Mouse (Mus musculus) G1E (cell line): ENCODE results near the gene Spag6l. TPM values are rescaled to one million over a fixed set of nuclear protein-coding genes. Genes with fewer than 3 reads are reported as not detected.

Source experiments
- ATAC-seq: 2 replicates; pipeline ENCODE4 v1.8.0; 2016; ENCODE audit warnings: mild to moderate bottlenecking; ENCODE audit not compliant: insufficient number of reproducible peaks, poor library complexity, low FRiP score, severe bottlenecking; ENCODE audit errors: extremely low read depth
- DNase-seq: peaks from one replicate; pipeline ENCODE4 v3.0.0; 2012; ENCODE audit warnings: low spot score
- H3K27me3 ChIP-seq: 2 replicates; pipeline ENCODE4 v1.6.1; 2012; ENCODE audit warnings: mild to moderate bottlenecking, low read length, inconsistent platforms; ENCODE audit not compliant: insufficient read depth
- H3K36me3 ChIP-seq: replicated peaks from 2 replicates; pipeline ENCODE3; 2012; ENCODE audit warnings: mild to moderate bottlenecking, inconsistent platforms
- H3K4me1 ChIP-seq: 2 replicates; pipeline ENCODE4 v1.6.1; 2012; ENCODE audit warnings: low read depth, low read length, inconsistent platforms, mixed read lengths; ENCODE audit not compliant: insufficient read depth
- H3K4me3 ChIP-seq: 2 replicates; pipeline ENCODE4 v1.5.1; 2012; ENCODE audit warnings: low read depth, mild to moderate bottlenecking, inconsistent platforms, low read length, moderate library complexity, mixed read lengths
- H3K9me3 ChIP-seq: replicated peaks from 2 replicates; pipeline ENCODE4 v1.6.1; 2012; ENCODE audit warnings: inconsistent platforms
- CTCF ChIP-seq: IDR thresholded peaks from 2 replicates; pipeline ENCODE4 v1.5.1; 2012; ENCODE audit warnings: low read depth, low read length, inconsistent platforms, mixed read lengths
- GATA1 ChIP-seq: IDR thresholded peaks from 2 replicates; pipeline ENCODE4 v1.6.1; 2012; ENCODE audit warnings: borderline replicate concordance, low read length, inconsistent platforms, mixed read lengths
- GATA2 ChIP-seq: IDR thresholded peaks from 2 replicates; pipeline ENCODE4 v1.6.1; 2012; ENCODE audit warnings: low read depth, low read length, inconsistent platforms, borderline replicate concordance
- POLR2AphosphoS5 ChIP-seq: IDR thresholded peaks from 2 replicates; pipeline ENCODE4 v1.6.1; 2012; ENCODE audit warnings: low read depth, low read length, inconsistent platforms; ENCODE audit not compliant: insufficient replicate concordance
- TAL1 ChIP-seq: conservative IDR thresholded peaks from 2 replicates; pipeline ENCODE4 v1.6.1; 2012; ENCODE audit warnings: low read depth, low read length, inconsistent platforms, mixed read lengths
- polyA plus RNA-seq: library from polyadenylated mRNA; stranded (reverse); fragments of >175 nt; gene quantifications from 2 replicates; pipeline ENCODE4 v1.2.3, GENCODE M21; 2012
- total RNA-seq, 2 experiments: library from RNA; stranded (forward) in 1 of 2; stranded (reverse) in 1 of 2; fragments of 200-1000 nt in 1 of 2; fragments of >200 nt in 1 of 2; fragmentation: Nextera tagmentation in 1 of 2; gene quantifications; 2 replicates each; pipeline ENCODE4 v1.2.3; 2014 to 2017

The Spag6l gene
- total and polyA plus RNA-seq, 3 experiments = 0.16 TPM; not detected in 2

- H3K9me3 ChIP-seq = no peaks in the 10 kb centered on the region
- ATAC-seq (no peak), DNase-seq (no peak)
- H3K4me3 ChIP-seq = no peak overlapping the region
- TF ChIP-seq CTCF (no peak), POLR2AphosphoS5 (no peak), GATA1 (no peak), GATA2 (no peak), TAL1 (no peak)
- no peaks in the 10 kb centered on the region for H3K4me1 ChIP-seq
- H3K36me3 ChIP-seq = no peaks in the 10 kb centered on the region
- peaks cover 16% of the 10 kb centered on the region for H3K27me3 ChIP-seq
Observed at GRCm38 (mm10) chr16:16852411-16852810, 23.2 kb upstream of the Spag6l start.

- Histone ChIP-seq H3K4me1 (no peaks in the 10 kb centered on the region), H3K4me3 (no peak overlapping the region), H3K9me3 (no peaks in the 10 kb centered on the region), H3K27me3 (peaks cover 10% of the 10 kb centered on the region), H3K36me3 (no peaks in the 10 kb centered on the region)
- DNase-seq (no peak), ATAC-seq (no peak)
- TF ChIP-seq GATA2 (no peak), GATA1 (no peak), TAL1 (no peak), CTCF (no peak), POLR2AphosphoS5 (no peak)
Observed at GRCm38 (mm10) chr16:16849196-16849595, 19.9 kb upstream of the Spag6l start.

- no peaks in the 10 kb centered on the region for H3K36me3 ChIP-seq
- H3K4me3 ChIP-seq = no peak overlapping the region
- DNase-seq = no peak
- peaks cover 8% of the 10 kb centered on the region for H3K4me1 ChIP-seq
- TF ChIP-seq CTCF (no peak), GATA1 (no peak), GATA2 (no peak), POLR2AphosphoS5 (no peak), TAL1 (no peak)
- no peak for ATAC-seq
- peaks cover 7% of the 10 kb centered on the region for H3K27me3 ChIP-seq
- no peaks in the 10 kb centered on the region for H3K9me3 ChIP-seq
Observed at GRCm38 (mm10) chr16:16829671-16830070, 415 bp upstream of the Spag6l start.

GRCm38 (mm10) chr16:16826223-16826622 lies 3.0 kb downstream of the Spag6l start:
- Histone ChIP-seq H3K27me3 (peaks cover 7% of the 10 kb centered on the region), H3K4me1 (peaks cover 8% of the 10 kb centered on the region), H3K36me3 (no peaks in the 10 kb centered on the region), H3K9me3 (no peaks in the 10 kb centered on the region), H3K4me3 (no peak overlapping the region)
- no peak for ATAC-seq
- no peak for TF ChIP-seq CTCF
- TF ChIP-seq GATA1 = no peak
- TF ChIP-seq POLR2AphosphoS5 = no peak
- TF ChIP-seq TAL1 = no peak
- no peak for TF ChIP-seq GATA2
- DNase-seq = no peak

- no peak for TF ChIP-seq GATA1
- no peak for TF ChIP-seq GATA2
- TF ChIP-seq TAL1 = no peak
- TF ChIP-seq POLR2AphosphoS5 = no peak
- no peak for TF ChIP-seq CTCF
- no peak overlapping the region for H3K4me3 ChIP-seq
- H3K27me3 ChIP-seq = peaks cover 7% of the 10 kb centered on the region
- H3K36me3 ChIP-seq = no peaks in the 10 kb centered on the region
- no peak for DNase-seq
- ATAC-seq = no peak
- peaks cover 8% of the 10 kb centered on the region for H3K4me1 ChIP-seq
- H3K9me3 ChIP-seq = no peaks in the 10 kb centered on the region
Observed at GRCm38 (mm10) chr16:16825476-16825875, 3.8 kb downstream of the Spag6l start.

- TF ChIP-seq TAL1 (no peak), POLR2AphosphoS5 (no peak), CTCF (no peak), GATA2 (no peak)
- Histone ChIP-seq H3K27me3 (0 out of 2 replicates have a peak, but pooled peaks cover 6% of the 10 kb centered on the region), H3K4me3 (no peak overlapping the region), H3K4me1 (no peaks in the 10 kb centered on the region), H3K9me3 (no peaks in the 10 kb centered on the region), H3K36me3 (no peaks in the 10 kb centered on the region)
- ATAC-seq (no peak), DNase-seq (no peak)
Observed at GRCm38 (mm10) chr16:16806325-16806724, 22.9 kb downstream of the Spag6l start.

Other genes with a start within 250 kb of the Spag6l start
- gene Fgd4, start 228.9 kb downstream of the Spag6l start, total RNA-seq (2014; fragmentation: Nextera tagmentation) = 1.1 TPM in 1 of 2 replicates, not detected in the other
- 0.23 and 0.44 TPM in 2 replicates for gene Fgd4, start 228.9 kb downstream of the Spag6l start, total RNA-seq (2017)
- gene Fgd4, start 228.9 kb downstream of the Spag6l start, polyA plus RNA-seq = 0.03 TPM in 1 of 2 replicates, not detected in the other
- gene Olfr19, start 153.1 kb downstream of the Spag6l start, total RNA-seq (2014; fragmentation: Nextera tagmentation) = not detected in 2 replicates
- not detected in 2 replicates for gene Olfr19, start 153.1 kb downstream of the Spag6l start, total RNA-seq (2017)
- not detected in 2 replicates for gene Olfr19, start 153.1 kb downstream of the Spag6l start, polyA plus RNA-seq
- gene Igll1, start 34.5 kb upstream of the Spag6l start, total RNA-seq (2014; fragmentation: Nextera tagmentation) = not detected in 2 replicates
- gene Igll1, start 34.5 kb upstream of the Spag6l start, total RNA-seq (2017) = 0.27 TPM in 1 of 2 replicates, not detected in the other
- not detected in 2 replicates for gene Igll1, start 34.5 kb upstream of the Spag6l start, polyA plus RNA-seq
- 59.7 and 96.6 TPM in 2 replicates for gene Top3b, start 41.3 kb upstream of the Spag6l start, total RNA-seq (2014; fragmentation: Nextera tagmentation)
- 59.1 and 72.8 TPM in 2 replicates for gene Top3b, start 41.3 kb upstream of the Spag6l start, total RNA-seq (2017)
- gene Top3b, start 41.3 kb upstream of the Spag6l start, polyA plus RNA-seq = 24.2 and 24.7 TPM in 2 replicates
- not detected in 2 replicates for gene Vpreb1, start 41.4 kb upstream of the Spag6l start, total RNA-seq (2014; fragmentation: Nextera tagmentation)
- 0.64 and 0.82 TPM in 2 replicates for gene Vpreb1, start 41.4 kb upstream of the Spag6l start, total RNA-seq (2017)
- gene Vpreb1, start 41.4 kb upstream of the Spag6l start, polyA plus RNA-seq = 0.15 and 0.28 TPM in 2 replicates
- gene Ppm1f, start 67.0 kb upstream of the Spag6l start, total RNA-seq (2014; fragmentation: Nextera tagmentation) = 5.5 and 10.9 TPM in 2 replicates
- gene Ppm1f, start 67.0 kb upstream of the Spag6l start, total RNA-seq (2017) = 10.5 and 12.3 TPM in 2 replicates
- gene Ppm1f, start 67.0 kb upstream of the Spag6l start, polyA plus RNA-seq = 5.3 and 6.3 TPM in 2 replicates
- 248 and 276 TPM in 2 replicates for gene Mapk1, start 153.9 kb upstream of the Spag6l start, total RNA-seq (2014; fragmentation: Nextera tagmentation)
- gene Mapk1, start 153.9 kb upstream of the Spag6l start, total RNA-seq (2017) = 173 and 180 TPM in 2 replicates
- gene Mapk1, start 153.9 kb upstream of the Spag6l start, polyA plus RNA-seq = 54.2 and 72.7 TPM in 2 replicates
- 0.90 and 1.2 TPM in 2 replicates for gene Ypel1, start 240.2 kb upstream of the Spag6l start, total RNA-seq (2014; fragmentation: Nextera tagmentation)
- gene Ypel1, start 240.2 kb upstream of the Spag6l start, total RNA-seq (2017) = 0.87 and 1.5 TPM in 2 replicates
- gene Ypel1, start 240.2 kb upstream of the Spag6l start, polyA plus RNA-seq = 0.09 and 0.15 TPM in 2 replicates